24 mouse cellular contexts compared by ENCODE assay signal in genomic region chr15:75271426-75271825, GRCm38 (mm10). TPM values are rescaled to one million over a fixed set of nuclear protein-coding genes. Genes with fewer than 3 reads are reported as not detected.
"Had no signal": no experiment of that assay in that cellular context is flagged by ENCODE, and none has a peak within 500 bp of the region (broad histone marks: within the 10 kb centered on the region; RNA-seq: fewer than 3 reads in every experiment).

No protein-coding gene starts in this region.

- H3K27ac ChIP-seq: lung, embryonic 15.5 days; macrophage; midbrain, embryonic 12.5 days; neural tube, embryonic 12.5 days; stomach, embryonic 15.5 days; stomach, postnatal 0 days had no signal

- H3K4me3 ChIP-seq: lung, embryonic 15.5 days; megakaryocyte, embryonic 14.5 days; midbrain, embryonic 12.5 days; neural tube, embryonic 12.5 days; stomach, embryonic 15.5 days had no signal

- H3K9me3 ChIP-seq: lung, embryonic 15.5 days; megakaryocyte, embryonic 14.5 days; midbrain, embryonic 12.5 days; neural tube, embryonic 12.5 days; stomach, embryonic 15.5 days had no signal

- H3K4me1 ChIP-seq: lung, embryonic 15.5 days; midbrain, embryonic 12.5 days; neural tube, embryonic 12.5 days; stomach, embryonic 15.5 days had no signal

- H3K4me2 ChIP-seq: lung, embryonic 15.5 days; midbrain, embryonic 12.5 days; neural tube, embryonic 12.5 days; stomach, embryonic 15.5 days had no signal

- H3K9ac ChIP-seq: liver, postnatal 0 days; lung, embryonic 15.5 days; midbrain, embryonic 12.5 days; neural tube, embryonic 12.5 days; stomach, embryonic 15.5 days had no signal

- H3K36me3 ChIP-seq: lung, embryonic 15.5 days; midbrain, embryonic 12.5 days; neural tube, embryonic 12.5 days; stomach, embryonic 15.5 days had no signal

- H3K27me3 ChIP-seq: lung, embryonic 15.5 days; midbrain, embryonic 12.5 days; neural tube, embryonic 12.5 days; stomach, embryonic 15.5 days had no signal

- ATAC-seq: liver, postnatal 0 days; lung, postnatal 0 days; midbrain, embryonic 16.5 days had no signal

- DNase-seq: liver, postnatal 0 days; lung, adult 2 months; lung, postnatal 14 days; lung, postnatal 36 days; midbrain, embryonic 14.5 days; right cerebral cortex, postnatal 14 days; thymus, adult 2 months; thymus, postnatal 25 days; thymus, postnatal 4 days had no signal

RNA-seq across cellular contexts. Expression of gene Ly6f, which starts 3.2 kb away (rescaled TPM):
- total RNA-seq: megakaryocyte progenitor cell, adult 5-6 weeks; neutrophil, adult 5-6 weeks had no signal
- polyA plus RNA-seq: liver, postnatal 0 days; lung, adult 2 months; lung, embryonic 15.5 days; lung, postnatal 0 days; macrophage; midbrain, embryonic 12.5 days; midbrain, embryonic 14.5 days; midbrain, embryonic 16.5 days; neural tube, embryonic 12.5 days; neural tube, embryonic 14.5 days; spleen, adult 2 months; stomach, embryonic 15.5 days; stomach, postnatal 0 days; testis, adult 2 months; thymus, adult 2 months; urinary bladder, adult 2 months had no signal

RNA-seq across cellular contexts. Expression of gene BC025446, which starts 55.2 kb away (rescaled TPM):
- total RNA-seq: megakaryocyte progenitor cell, adult 5-6 weeks; neutrophil, adult 5-6 weeks had no signal
- polyA plus RNA-seq: lung, postnatal 0 days; macrophage; midbrain, embryonic 12.5 days; midbrain, embryonic 14.5 days; midbrain, embryonic 16.5 days; neural tube, embryonic 12.5 days; neural tube, embryonic 14.5 days; spleen, adult 2 months; testis, adult 2 months had no signal
